In the genomic region with DNA sequence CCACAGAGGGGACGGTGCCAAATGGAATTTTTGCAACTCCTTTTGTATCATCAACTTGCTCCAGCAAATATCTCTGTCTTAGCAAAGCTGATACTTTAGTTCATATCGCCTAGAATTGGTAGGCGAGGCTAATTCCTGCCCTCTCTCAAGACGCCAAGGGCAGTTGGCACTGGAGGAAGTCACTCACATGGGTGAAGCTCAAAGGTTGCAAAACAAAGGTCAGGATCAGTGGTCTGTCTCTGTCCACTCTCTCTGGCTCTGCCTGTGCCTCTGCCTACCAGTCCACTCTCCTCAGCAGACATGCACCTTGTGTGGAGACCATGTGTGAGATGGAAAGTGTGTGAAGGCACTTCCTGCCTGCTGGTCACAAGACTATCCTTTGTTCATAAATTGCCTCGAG, we compare ENCODE assay signal across 24 mouse cellular contexts. TPM values are rescaled to one million over a fixed set of nuclear protein-coding genes. Genes with fewer than 3 reads are reported as not detected.
A peak's percentile ranks its signal among the peaks of the same experiment; 100 is the strongest.
DNase-seq lines count a peak whose midpoint lies in the region; ATAC-seq and TF ChIP-seq lines count a peak whose summit lies in the region.
"Had no signal": no experiment of that assay in that cellular context is flagged by ENCODE, and none has a peak within 500 bp of the region (broad histone marks: within the 10 kb centered on the region; RNA-seq: fewer than 3 reads in every experiment).

No protein-coding gene starts in this region.

- H3K9me3 ChIP-seq in intestine, postnatal 0 days (ENCODE audit: control insufficient read depth), result no peaks in the 10 kb centered on the region
- no peaks in the 10 kb centered on the region for H3K9me3 ChIP-seq in intestine, embryonic 15.5 days
- H3K9me3 ChIP-seq in kidney, embryonic 14.5 days (ENCODE audit: control insufficient read depth, low read length), result no peaks in the 10 kb centered on the region
- H3K9me3 ChIP-seq: embryonic facial prominence, embryonic 15.5 days; forebrain, embryonic 10.5 days; heart, embryonic 12.5 days; hindbrain, embryonic 10.5 days had no signal

- intact Hi-C loops in left cerebral cortex, adult 2 months (cut with DNase I), result no loop called here

- no peaks in the 10 kb centered on the region for H3K4me1 ChIP-seq in intestine, postnatal 0 days (replicated peaks; ENCODE audit: control insufficient read depth, insufficient read depth, low read length)
- no peaks in the 10 kb centered on the region for H3K4me1 ChIP-seq in intestine, embryonic 15.5 days (replicated peaks)
- H3K4me1 ChIP-seq in kidney, embryonic 14.5 days (ENCODE audit: control insufficient read depth, insufficient read depth, low read length), result no peaks in the 10 kb centered on the region
- H3K4me1 ChIP-seq in small intestine, adult 2 months (ENCODE audit: control insufficient read depth, insufficient read depth, insufficient read length, low read length), result peaks cover 8% of the 10 kb centered on the region; the same call in 1 of the 2 replicates
- H3K4me1 ChIP-seq: embryonic facial prominence, embryonic 15.5 days; heart, embryonic 12.5 days had no signal

- DNase-seq in kidney, adult 8-10 months, result peak; percentile 88 to 89
- DNase-seq in kidney, postnatal 10 days, result peak; percentile 45
- DNase-seq in left cerebral cortex, adult 2 months (ENCODE audit: extremely low spot score in 1 of 2, low spot score in 2 of 2), result no peak
- DNase-seq: adrenal gland, postnatal 25 days; cerebellum, adult 11 months; cerebellum, adult 8-10 months; cerebellum, postnatal 14 days; embryo, embryonic 11 days; gastrocnemius, postnatal 25 days had no signal

- no peaks in the 10 kb centered on the region for H3K36me3 ChIP-seq in intestine, postnatal 0 days (ENCODE audit: control insufficient read depth, insufficient read depth)
- H3K36me3 ChIP-seq in intestine, embryonic 15.5 days, result no peaks in the 10 kb centered on the region
- no peaks in the 10 kb centered on the region for H3K36me3 ChIP-seq in kidney, embryonic 14.5 days (ENCODE audit: control insufficient read depth, insufficient read depth, low read length)
- no peaks in the 10 kb centered on the region for H3K36me3 ChIP-seq in small intestine, adult 2 months (ENCODE audit: control insufficient read depth, insufficient read depth, low read length)
- H3K36me3 ChIP-seq: forebrain, embryonic 10.5 days; hindbrain, embryonic 10.5 days had no signal

- TF ChIP-seq CTCF in intestine, postnatal 0 days (IDR thresholded peaks at IDR 0.05; ENCODE audit: low read depth), result no peak
- TF ChIP-seq CTCF in small intestine, adult 2 months (IDR thresholded peaks at IDR 0.05; ENCODE audit: extremely low read depth, insufficient read length, insufficient replicate concordance, low read depth, low read length), result no peak
- TF ChIP-seq CTCF in left cerebral cortex, adult 2 months (IDR thresholded peaks at IDR 0.05), result no peak

- H3K27me3 ChIP-seq in intestine, postnatal 0 days (replicated peaks; ENCODE audit: control insufficient read depth, insufficient read depth, low read length), result no peaks in the 10 kb centered on the region
- H3K27me3 ChIP-seq in intestine, embryonic 15.5 days (replicated peaks), result no peaks in the 10 kb centered on the region
- no peaks in the 10 kb centered on the region for H3K27me3 ChIP-seq in kidney, embryonic 14.5 days (ENCODE audit: control insufficient read depth, insufficient read depth, low read length)
- no peaks in the 10 kb centered on the region for H3K27me3 ChIP-seq in small intestine, adult 2 months (ENCODE audit: control insufficient read depth, insufficient read depth, low read length)
- H3K27me3 ChIP-seq: CH12.LX; embryonic facial prominence, embryonic 15.5 days; heart, embryonic 12.5 days had no signal

- H3K27ac ChIP-seq in intestine, postnatal 0 days (ENCODE audit: low read depth, low read length), result no peak overlapping the region
- no peak overlapping the region for H3K27ac ChIP-seq in intestine, embryonic 15.5 days
- no peak overlapping the region for H3K27ac ChIP-seq in kidney, embryonic 14.5 days (ENCODE audit: low read depth, low read length)
- H3K27ac ChIP-seq in small intestine, adult 2 months (ENCODE audit: insufficient read depth, low read depth, low read length), result peak overlapping the region; percentile 43; the same call in 1 of the 2 replicates
- H3K27ac ChIP-seq in left cerebral cortex, adult 2 months, result no peak overlapping the region
- H3K27ac ChIP-seq: embryonic facial prominence, embryonic 15.5 days; forebrain, embryonic 10.5 days; gastrocnemius, adult 2 months; hindbrain, embryonic 10.5 days; hindbrain, embryonic 14.5 days had no signal

- H3K4me3 ChIP-seq in intestine, postnatal 0 days (ENCODE audit: low read depth, low read length), result no peak overlapping the region
- no peak overlapping the region for H3K4me3 ChIP-seq in intestine, embryonic 15.5 days (replicated peaks)
- no peak overlapping the region for H3K4me3 ChIP-seq in kidney, embryonic 14.5 days (ENCODE audit: low read length)
- no peak overlapping the region for H3K4me3 ChIP-seq in small intestine, adult 2 months (ENCODE audit: low read depth, low read length)
- H3K4me3 ChIP-seq in left cerebral cortex, adult 2 months, result no peak overlapping the region
- H3K4me3 ChIP-seq: embryonic facial prominence, embryonic 15.5 days; erythroblast, embryonic 14.5 days; forebrain, embryonic 10.5 days; gastrocnemius, adult 2 months; heart, embryonic 12.5 days; hindbrain, embryonic 10.5 days had no signal

- peak; percentile 19; the same call in 1 of the 2 replicates for ATAC-seq in intestine, postnatal 0 days
- ATAC-seq in intestine, embryonic 15.5 days, result no peak
- no peak for ATAC-seq in kidney, embryonic 14.5 days (ENCODE audit: low FRiP score, low TSS enrichment)
- ATAC-seq: activated CD4-positive, CD25-positive, alpha-beta regulatory T cell, adult 4 months; forebrain, embryonic 14.5 days; Patski had no signal

- H3K9ac ChIP-seq in intestine, postnatal 0 days (ENCODE audit: low read depth, low read length), result no peak overlapping the region
- no peak overlapping the region for H3K9ac ChIP-seq in intestine, embryonic 15.5 days
- H3K9ac ChIP-seq in kidney, embryonic 14.5 days (ENCODE audit: low read depth, low read length), result no peak overlapping the region
- H3K9ac ChIP-seq: embryonic facial prominence, embryonic 15.5 days; heart, embryonic 12.5 days; hindbrain, embryonic 14.5 days had no signal

- no peak overlapping the region for H3K4me2 ChIP-seq in intestine, postnatal 0 days (replicated peaks; ENCODE audit: low read depth)
- H3K4me2 ChIP-seq in intestine, embryonic 15.5 days (replicated peaks), result no peak overlapping the region
- H3K4me2 ChIP-seq in kidney, embryonic 14.5 days (replicated peaks; ENCODE audit: low read depth, low read length), result no peak overlapping the region
- H3K4me2 ChIP-seq: embryonic facial prominence, embryonic 15.5 days; heart, embryonic 12.5 days; hindbrain, embryonic 14.5 days had no signal

- TF ChIP-seq POLR2A in small intestine, adult 2 months (IDR thresholded peaks at IDR 0.05; ENCODE audit: low read depth, low read length), result no peak

- 59% methylated on average over 5 of the region's 5 CpGs for WGBS in intestine, postnatal 0 days
- 76% methylated on average over 5 of the region's 5 CpGs for WGBS in intestine, embryonic 15.5 days
- 84% methylated on average over 5 of the region's 5 CpGs for WGBS in kidney, embryonic 14.5 days
- 31% methylated on average over 5 of the region's 5 CpGs for WGBS in small intestine, adult 2 months

RNA-seq across cellular contexts. Expression of a gene that starts 48.4 kb away (rescaled TPM):
- 0.81 and 1.0 TPM in 2 replicates for polyA plus RNA-seq in intestine, postnatal 0 days (2015; fragmentation: Nextera tagmentation; extraction: Ambion mirVana)
- 1.3 and 1.6 TPM in 2 replicates for polyA plus RNA-seq in intestine, embryonic 15.5 days (2015; fragmentation: Nextera tagmentation; extraction: Ambion mirVana)
- 1.5 and 1.7 TPM in 2 replicates for polyA plus RNA-seq in kidney, embryonic 14.5 days (2014; fragmentation: Nextera tagmentation; extraction: Ambion mirVana)
- polyA plus RNA-seq in small intestine, adult 2 months (2012; rRNA removed), result 0.41 and 1.8 TPM in 2 replicates
- total RNA-seq in left cerebral cortex, adult 2 months (2021), result 100 to 1,000 TPM; 138 to 143 TPM

Comparison
In these comparisons a context has a peak if more than half of its experiments do, and no peak if none do; other contexts are left out.
1. DNase-seq: peak in kidney, adult 8-10 months (2 of 2) and kidney, postnatal 10 days (single experiment); none in left cerebral cortex, adult 2 months (0 of 2).